Mouse (Mus musculus) midbrain, embryonic 14.5 days (tissue): ENCODE results near the gene Exosc2. TPM values are rescaled to one million over a fixed set of nuclear protein-coding genes. Genes with fewer than 3 reads are reported as not detected.

ENCODE experiments used
- ATAC-seq: fragments of 200-750 bp; cut with Nextera tagmentation; 2 replicates; pipeline ENCODE4 v1.8.0; 2017; ENCODE audit warnings: moderate number of reproducible peaks, moderate library complexity; ENCODE audit not compliant: low FRiP score, low TSS enrichment
- DNase-seq: peaks from one replicate; pipeline ENCODE4 v3.0.0-alpha.2; 2015
- H3K27ac ChIP-seq: fragments of 300-500 bp; sonication (generic); replicated peaks from 2 replicates; pipeline ENCODE4 v1.5.1; 2014; ENCODE audit warnings: mild to moderate bottlenecking, low read depth, low read length, moderate library complexity
- H3K27me3 ChIP-seq: fragments of 300-500 bp; sonication (generic); 2 replicates; pipeline ENCODE4 v1.6.1; 2014; ENCODE audit warnings: low read length, control low read depth, mixed read lengths; ENCODE audit not compliant: control insufficient read depth, insufficient read depth
- H3K36me3 ChIP-seq: fragments of 300-500 bp; sonication (generic); 2 replicates; pipeline ENCODE4 v1.6.1; 2014; ENCODE audit warnings: low read length, control low read depth; ENCODE audit not compliant: control insufficient read depth, insufficient read depth
- H3K4me1 ChIP-seq: fragments of 300-500 bp; sonication (generic); 2 replicates; pipeline ENCODE4 v1.6.1; 2014; ENCODE audit warnings: mild to moderate bottlenecking, antibody characterized with exemption, low read length, control low read depth; ENCODE audit not compliant: control insufficient read depth, insufficient read depth
- H3K4me2 ChIP-seq: fragments of 300-500 bp; sonication (generic); 2 replicates; pipeline ENCODE4 v1.6.1; 2014; ENCODE audit warnings: mild to moderate bottlenecking, low read length, moderate library complexity
- H3K4me3 ChIP-seq: fragments of 300-500 bp; sonication (generic); replicated peaks from 2 replicates; pipeline ENCODE4 v1.5.1; 2014; ENCODE audit warnings: low read depth, low read length
- H3K9ac ChIP-seq: fragments of 300-500 bp; sonication (generic); replicated peaks from 2 replicates; pipeline ENCODE4 v1.6.1; 2014; ENCODE audit warnings: mild to moderate bottlenecking, low read length, moderate library complexity
- H3K9me3 ChIP-seq: fragments of 300-500 bp; sonication (generic); 2 replicates; pipeline ENCODE4 v1.6.1; 2016; ENCODE audit warnings: low read length, control low read depth, mixed read lengths; ENCODE audit not compliant: control insufficient read depth
- WGBS: fragments of 180-500 bp; shearing (Covaris S2); extraction: QIAGEN DNeasy Blood & Tissue Kit; methylation state at CpG from one replicate; pipeline ENCODE4 v1.1.7; 2014; 5-methylcytosine and 5-hydroxymethylcytosine counted together
- polyA plus RNA-seq: library from polyadenylated mRNA; unstranded; fragments of >200 nt; fragmentation: Nextera tagmentation; extraction: Ambion mirVana; gene quantifications from 2 replicates; pipeline ENCODE4 v1.2.1, GENCODE M21; 2014

Gene Exosc2
- 31.1 and 33.9 TPM in 2 replicates for polyA plus RNA-seq

GRCm38 (mm10) chr2:31670551-31671035 is at the start of gene Exosc2:
TSS of gene Exosc2 (plus strand) at chr2:31670715.
- H3K9me3 ChIP-seq, result no peaks in the 10 kb centered on the region
- H3K9ac ChIP-seq, result peak within 1 kb of the TSS; percentile 72
- under 1% methylated on average over 27 of the region's 27 CpGs for WGBS
- ATAC-seq (peak; percentile 94), DNase-seq (peak; percentile 97)
- peaks cover 31% of the 10 kb centered on the region for H3K36me3 ChIP-seq
- H3K4me3 ChIP-seq, result peak within 1 kb of the TSS; percentile 68
- peaks cover 4% of the 10 kb centered on the region; the same call in 1 of the 2 replicates for H3K27me3 ChIP-seq
- H3K4me1 ChIP-seq, result peaks cover 4% of the 10 kb centered on the region; the same call in 1 of the 2 replicates
- H3K4me2 ChIP-seq, result peak within 1 kb of the TSS; percentile 92
- no peak within 1 kb of the TSS for H3K27ac ChIP-seq

- ATAC-seq, result no peak
- DNase-seq, result no peak
- Histone ChIP-seq H3K27me3 (peaks cover 89% of the 10 kb centered on the region), H3K4me2 (no peak overlapping the region), H3K9ac (no peak overlapping the region), H3K36me3 (no peaks in the 10 kb centered on the region), H3K4me1 (peaks cover 25% of the 10 kb centered on the region), H3K27ac (no peak overlapping the region), H3K9me3 (no peaks in the 10 kb centered on the region), H3K4me3 (no peak overlapping the region)
- WGBS, result 84% methylated on average over 3 of the region's 3 CpGs
Measured at GRCm38 (mm10) chr2:31633531-31633930, 37.0 kb upstream of the Exosc2 start.

DNA sequence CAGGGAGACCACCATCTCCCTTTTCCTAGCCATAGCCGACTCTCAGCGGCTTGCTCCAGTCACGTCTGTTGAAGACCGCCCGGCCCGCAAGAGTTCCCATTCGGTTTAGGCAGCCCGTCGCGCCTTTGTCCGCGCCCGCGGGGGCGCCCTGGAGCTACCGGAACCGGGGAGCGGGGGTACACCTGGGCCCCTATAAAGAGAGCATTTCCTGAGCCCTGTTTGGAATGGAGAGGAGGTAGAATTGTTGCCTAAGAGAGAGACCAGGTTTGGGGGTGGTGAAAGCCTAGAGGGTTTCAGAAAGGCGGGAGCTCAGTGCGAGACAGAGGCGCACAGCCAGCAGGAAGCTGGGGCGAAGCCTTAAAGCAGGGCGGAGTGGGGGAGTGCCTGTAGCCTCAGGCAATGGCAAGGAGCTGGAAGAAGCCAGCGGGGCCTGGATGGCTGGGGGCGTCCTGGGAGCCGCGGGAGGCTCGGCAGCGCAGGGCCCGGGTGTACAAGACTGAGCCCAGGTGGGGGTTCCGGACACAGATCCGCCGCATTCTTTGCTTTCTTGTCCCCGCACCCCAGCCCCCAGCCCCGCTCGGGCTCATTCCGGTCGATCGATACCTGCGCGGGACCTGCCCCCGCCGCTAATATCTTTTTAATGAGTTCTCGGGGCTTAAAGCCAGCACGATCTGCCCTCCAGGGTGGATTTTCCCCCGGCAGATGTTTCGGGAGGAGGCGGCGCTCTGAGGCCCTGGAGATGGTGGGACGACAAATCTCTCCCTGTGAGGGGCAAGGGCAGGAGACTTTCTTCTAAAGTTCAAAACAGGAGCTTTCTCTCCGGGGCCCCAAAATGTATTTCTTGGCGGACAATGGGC is 35.0 kb upstream of the Exosc2 start:
- WGBS, result under 1% methylated on average over 50 of the region's 52 CpGs
- peak overlapping the region; percentile 29 for H3K4me3 ChIP-seq
- peaks cover 32% of the 10 kb centered on the region for H3K4me1 ChIP-seq
- no peak overlapping the region; the same call in 1 of the 2 replicates for H3K9ac ChIP-seq
- H3K4me2 ChIP-seq, result peak overlapping the region; percentile 49
- ATAC-seq, result no peak; the same call in 1 of the 2 replicates
- H3K27ac ChIP-seq, result peak overlapping the region; percentile 32; the same call in 1 of the 2 replicates
- peaks cover 95% of the 10 kb centered on the region for H3K27me3 ChIP-seq
- peak; percentile 64 for DNase-seq
- no peaks in the 10 kb centered on the region for H3K9me3 ChIP-seq
- H3K36me3 ChIP-seq, result no peaks in the 10 kb centered on the region

- Histone ChIP-seq H3K4me1 (peaks cover 32% of the 10 kb centered on the region), H3K4me2 (peak overlapping the region; percentile 49), H3K9me3 (no peaks in the 10 kb centered on the region), H3K4me3 (peak overlapping the region; percentile 29), H3K36me3 (no peaks in the 10 kb centered on the region), H3K27me3 (peaks cover 91% of the 10 kb centered on the region), H3K27ac (peak overlapping the region; percentile 32), H3K9ac (peak overlapping the region; percentile 0; the same call in 1 of the 2 replicates)
- WGBS, result under 1% methylated on average over 48 of the region's 48 CpGs
- ATAC-seq (no peak; the same call in 1 of the 2 replicates), DNase-seq (peak; percentile 73)
Measured at GRCm38 (mm10) chr2:31636138-31636741, 34.3 kb upstream of the Exosc2 start.

- DNase-seq (peak; percentile 78), ATAC-seq (peak; percentile 74)
- Histone ChIP-seq H3K27me3 (peaks cover 89% of the 10 kb centered on the region), H3K9ac (0 out of 2 replicates have a peak overlapping the region, but pooled peaks have one; percentile 0), H3K4me3 (peak overlapping the region; percentile 29), H3K4me2 (peak overlapping the region; percentile 49), H3K9me3 (no peaks in the 10 kb centered on the region), H3K4me1 (peaks cover 32% of the 10 kb centered on the region), H3K27ac (peak overlapping the region; percentile 32; the same call in 1 of the 2 replicates), H3K36me3 (no peaks in the 10 kb centered on the region)
- under 1% methylated on average over 35 of the region's 35 CpGs for WGBS
Measured at GRCm38 (mm10) chr2:31636742-31637141, 33.8 kb upstream of the Exosc2 start.

DNA sequence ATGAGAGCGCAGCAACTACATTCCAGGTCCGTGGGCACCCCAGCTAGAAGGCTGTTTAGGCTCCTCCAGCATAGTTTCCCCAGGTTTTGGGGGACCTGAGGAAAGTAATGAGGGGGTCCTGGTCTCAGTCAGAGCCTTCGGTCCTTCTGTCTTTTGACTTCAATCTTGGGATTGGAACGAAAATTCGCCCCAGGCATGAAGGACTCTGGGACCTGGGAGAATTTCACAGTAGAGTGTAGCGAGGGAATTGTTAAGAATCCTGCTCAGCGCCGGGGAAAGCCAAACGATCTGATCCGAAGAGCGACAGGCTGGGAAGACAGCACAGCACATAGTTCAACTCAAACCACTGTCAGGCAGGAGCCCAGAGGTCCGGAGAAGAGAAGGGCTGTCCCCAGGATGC is 33.2 kb upstream of the Exosc2 start:
- Histone ChIP-seq H3K27ac (no peak overlapping the region), H3K36me3 (no peaks in the 10 kb centered on the region), H3K4me1 (peaks cover 37% of the 10 kb centered on the region), H3K9me3 (no peaks in the 10 kb centered on the region), H3K4me3 (peak overlapping the region; percentile 29), H3K9ac (no peak overlapping the region), H3K27me3 (peaks cover 89% of the 10 kb centered on the region), H3K4me2 (peak overlapping the region; percentile 49)
- ATAC-seq (no peak), DNase-seq (peak; percentile 45)
- under 1% methylated on average over 12 of the region's 12 CpGs for WGBS

- Histone ChIP-seq H3K27me3 (peaks cover 89% of the 10 kb centered on the region), H3K27ac (no peak overlapping the region), H3K4me1 (peaks cover 40% of the 10 kb centered on the region), H3K4me3 (peak overlapping the region; percentile 29), H3K9me3 (no peaks in the 10 kb centered on the region), H3K9ac (no peak overlapping the region), H3K36me3 (no peaks in the 10 kb centered on the region), H3K4me2 (peak overlapping the region; percentile 49)
- no peak for ATAC-seq
- under 1% methylated on average over 22 of the region's 22 CpGs for WGBS
- peak; percentile 79 for DNase-seq
Measured at GRCm38 (mm10) chr2:31637807-31638206, 32.7 kb upstream of the Exosc2 start.

DNA sequence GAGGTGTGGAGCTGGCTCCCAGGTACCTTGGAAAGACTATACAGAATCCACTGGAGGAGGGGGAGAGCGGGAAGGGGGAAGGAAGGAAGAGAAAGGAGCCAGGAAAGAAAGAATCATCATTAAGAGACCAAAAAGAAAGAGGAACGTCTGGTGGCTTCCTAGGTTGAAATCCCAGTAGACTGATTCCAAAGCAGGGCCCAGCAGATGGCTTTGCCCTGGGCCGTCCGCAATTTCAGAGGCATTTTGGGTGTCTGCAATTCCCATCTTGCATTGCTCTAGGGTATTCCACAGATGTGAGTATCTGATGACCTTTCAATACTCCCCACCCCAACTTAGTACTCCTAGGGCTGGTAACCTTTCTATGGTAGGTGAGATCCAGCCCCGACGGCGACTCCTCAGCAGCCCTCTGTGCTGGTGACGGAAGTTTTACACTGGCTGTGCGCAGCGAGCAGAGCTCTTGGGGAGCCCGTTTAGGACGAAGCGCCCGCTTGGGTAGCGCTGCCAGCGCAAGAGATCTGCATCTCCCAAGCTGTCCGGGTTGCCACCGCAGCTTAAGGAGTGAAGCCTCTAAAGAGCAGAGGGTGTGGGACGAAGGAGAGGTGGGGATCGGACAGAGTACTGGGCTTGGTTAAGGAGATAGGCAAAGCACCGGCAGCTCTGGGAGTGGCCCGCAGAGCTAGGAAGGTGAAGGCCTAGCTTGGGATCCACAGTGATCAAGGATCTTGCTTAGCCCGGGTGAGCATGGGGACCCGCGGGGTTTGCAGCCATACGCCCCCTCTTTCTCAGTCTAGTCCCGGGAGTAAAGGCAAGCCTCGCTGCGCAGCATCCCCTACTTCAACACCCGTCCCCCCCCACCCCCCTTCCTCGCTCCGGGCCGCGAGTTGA is 31.7 kb upstream of the Exosc2 start:
- peak; percentile 49 for DNase-seq
- Histone ChIP-seq H3K4me2 (peak overlapping the region; percentile 49), H3K9me3 (no peaks in the 10 kb centered on the region), H3K27ac (no peak overlapping the region), H3K9ac (peak overlapping the region; percentile 23; the same call in 1 of the 2 replicates), H3K36me3 (no peaks in the 10 kb centered on the region), H3K4me1 (peaks cover 40% of the 10 kb centered on the region), H3K27me3 (peaks cover 89% of the 10 kb centered on the region), H3K4me3 (peak overlapping the region; percentile 29)
- WGBS, result under 1% methylated on average over 32 of the region's 34 CpGs
- ATAC-seq, result no peak
